Mouse (Mus musculus) hindbrain, embryonic 14.5 days (tissue): ENCODE measurements around the gene Sfswap. TPM values are rescaled to one million over a fixed set of nuclear protein-coding genes. Genes with fewer than 3 reads are reported as not detected.
"Not testable (repeated sequence)": the region's sequence is repeated elsewhere in the genome, so short reads cannot be mapped to it uniquely, and the experiment has no call there.

ENCODE experiments used
- ATAC-seq: fragments of 200-750 bp; cut with Nextera tagmentation; 2 replicates; pipeline ENCODE4 v1.8.0; 2017; ENCODE audit warnings: moderate number of reproducible peaks, mild to moderate bottlenecking, moderate TSS enrichment, moderate library complexity; ENCODE audit not compliant: low FRiP score
- DNase-seq: peaks from one replicate; pipeline ENCODE4 v3.0.0-alpha.2; 2015; ENCODE audit warnings: low spot score
- H3K27ac ChIP-seq: fragments of 300-500 bp; sonication (generic); 2 replicates; pipeline ENCODE4 v1.5.1; 2014; ENCODE audit warnings: mild to moderate bottlenecking, moderate library complexity
- H3K27me3 ChIP-seq: fragments of 300-500 bp; sonication (generic); 2 replicates; pipeline ENCODE4 v1.6.1; 2014; ENCODE audit warnings: mild to moderate bottlenecking, low read length, mixed read lengths; ENCODE audit not compliant: control insufficient read depth, insufficient read depth
- H3K36me3 ChIP-seq: fragments of 300-500 bp; sonication (generic); replicated peaks from 2 replicates; pipeline ENCODE4 v1.6.1; 2014; ENCODE audit not compliant: control insufficient read depth, insufficient read depth
- H3K4me1 ChIP-seq: fragments of 300-500 bp; sonication (generic); replicated peaks from 2 replicates; pipeline ENCODE4 v1.6.1; 2014; ENCODE audit warnings: antibody characterized with exemption, low read length, mixed read lengths; ENCODE audit not compliant: control insufficient read depth, insufficient read depth
- H3K4me2 ChIP-seq: fragments of 300-500 bp; sonication (generic); replicated peaks from 2 replicates; pipeline ENCODE4 v1.6.1; 2014; ENCODE audit warnings: mild to moderate bottlenecking, moderate library complexity
- H3K4me3 ChIP-seq: fragments of 300-500 bp; sonication (generic); replicated peaks from 2 replicates; pipeline ENCODE4 v1.5.1; 2014; ENCODE audit warnings: mild to moderate bottlenecking, low read length
- H3K9ac ChIP-seq: fragments of 300-500 bp; sonication (generic); 2 replicates; pipeline ENCODE4 v1.6.1; 2014
- H3K9me3 ChIP-seq: fragments of 300-500 bp; sonication (generic); 2 replicates; pipeline ENCODE4 v1.6.1; 2016; ENCODE audit warnings: low read length; ENCODE audit not compliant: control insufficient read depth
- WGBS: fragments of 180-500 bp; shearing (Covaris S2); extraction: QIAGEN DNeasy Blood & Tissue Kit; methylation state at CpG from one replicate; pipeline ENCODE4 v1.1.7; 2014; 5-methylcytosine and 5-hydroxymethylcytosine counted together
- polyA plus RNA-seq: library from polyadenylated mRNA; unstranded; fragments of >200 nt; fragmentation: Nextera tagmentation; extraction: Ambion mirVana; gene quantifications from 2 replicates; pipeline ENCODE4 v1.2.1, GENCODE M21; 2014

The Sfswap gene
- polyA plus RNA-seq, 1 experiment from 2014 or later = 58.3 TPM

GRCm38 (mm10) chr5:129463648-129464047, 37.4 kb upstream of the Sfswap start:
- H3K9me3 ChIP-seq, H3K4me3 ChIP-seq, H3K27ac ChIP-seq, DNase-seq, H3K36me3 ChIP-seq, H3K9ac ChIP-seq, ATAC-seq, H3K27me3 ChIP-seq, H3K4me1 ChIP-seq, H3K4me2 ChIP-seq: not testable (repeated sequence)
- WGBS = 49% methylated on average over 9 of the region's 9 CpGs

- no peak overlapping the region for H3K27ac ChIP-seq
- H3K4me1 ChIP-seq = no peaks in the 10 kb centered on the region
- H3K36me3 ChIP-seq = no peaks in the 10 kb centered on the region
- DNase-seq = no peak
- no peak overlapping the region for H3K4me2 ChIP-seq
- H3K27me3 ChIP-seq = no peaks in the 10 kb centered on the region
- H3K9me3 ChIP-seq = no peaks in the 10 kb centered on the region
- WGBS = 77% methylated on average over 2 of the region's 2 CpGs
- H3K4me3 ChIP-seq = no peak overlapping the region
- no peak overlapping the region for H3K9ac ChIP-seq
- no peak for ATAC-seq
Observed at GRCm38 (mm10) chr5:129465788-129466187, 35.2 kb upstream of the Sfswap start.

- 62% methylated on average over 3 of the region's 3 CpGs for WGBS
- no peaks in the 10 kb centered on the region for H3K27me3 ChIP-seq
- no peak overlapping the region for H3K27ac ChIP-seq
- H3K36me3 ChIP-seq = no peaks in the 10 kb centered on the region
- ATAC-seq (no peak), DNase-seq (no peak)
- no peaks in the 10 kb centered on the region for H3K4me1 ChIP-seq
- H3K9me3 ChIP-seq = no peaks in the 10 kb centered on the region
- H3K4me3 ChIP-seq = no peak overlapping the region
- H3K4me2 ChIP-seq = no peak overlapping the region
- H3K9ac ChIP-seq = no peak overlapping the region
Observed at GRCm38 (mm10) chr5:129475532-129476045, 25.4 kb upstream of the Sfswap start.

- H3K27me3 ChIP-seq = no peaks in the 10 kb centered on the region; the same call in 1 of the 2 replicates
- ATAC-seq = peak; percentile 48; the same call in 1 of the 2 replicates
- no peak overlapping the region for H3K9ac ChIP-seq
- 38% methylated on average over 10 of the region's 10 CpGs for WGBS
- no peak overlapping the region for H3K4me3 ChIP-seq
- no peak overlapping the region for H3K4me2 ChIP-seq
- DNase-seq = peak; percentile 51
- 0 out of 2 replicates have a peak overlapping the region, but pooled peaks have one; percentile 8 for H3K27ac ChIP-seq
- no peaks in the 10 kb centered on the region for H3K36me3 ChIP-seq
- H3K9me3 ChIP-seq = no peaks in the 10 kb centered on the region
- H3K4me1 ChIP-seq = 0 out of 2 replicates have a peak, but pooled peaks cover 7% of the 10 kb centered on the region
Observed at GRCm38 (mm10) chr5:129489879-129490278, 11.1 kb upstream of the Sfswap start.

GRCm38 (mm10) chr5:129501671-129502070, 650 bp downstream of the Sfswap start:
- under 1% methylated on average over 43 of the region's 44 CpGs for WGBS
- ATAC-seq = no peak; the same call in 1 of the 2 replicates
- no peaks in the 10 kb centered on the region; the same call in 1 of the 2 replicates for H3K27me3 ChIP-seq
- H3K4me3 ChIP-seq = peak overlapping the region; percentile 99
- peaks cover 33% of the 10 kb centered on the region for H3K36me3 ChIP-seq
- peaks cover 14% of the 10 kb centered on the region for H3K4me1 ChIP-seq
- peak overlapping the region; percentile 82 for H3K27ac ChIP-seq
- DNase-seq = no peak
- no peaks in the 10 kb centered on the region for H3K9me3 ChIP-seq
- peak overlapping the region; percentile 87 for H3K4me2 ChIP-seq
- peak overlapping the region; percentile 90 for H3K9ac ChIP-seq

GRCm38 (mm10) chr5:129506886-129507285, 5.9 kb downstream of the Sfswap start:
- WGBS = 96% methylated on average over 4 of the region's 4 CpGs
- no peak overlapping the region for H3K27ac ChIP-seq
- H3K4me2 ChIP-seq = no peak overlapping the region

GRCm38 (mm10) chr5:129518180-129518579, 17.2 kb downstream of the Sfswap start:
- DNase-seq (no peak), ATAC-seq (no peak)
- H3K36me3 ChIP-seq = peaks cover 87% of the 10 kb centered on the region
- no peak overlapping the region for H3K4me2 ChIP-seq
- H3K9me3 ChIP-seq = no peaks in the 10 kb centered on the region
- H3K9ac ChIP-seq = no peak overlapping the region
- no peak overlapping the region for H3K4me3 ChIP-seq
- H3K27ac ChIP-seq = no peak overlapping the region
- H3K27me3 ChIP-seq = no peaks in the 10 kb centered on the region
- no peaks in the 10 kb centered on the region for H3K4me1 ChIP-seq
- 97% methylated on average over 4 of the region's 4 CpGs for WGBS

More at GRCm38 (mm10) chr5:129506886-129507285, 5.9 kb downstream of the Sfswap start:
- Histone ChIP-seq H3K4me1 (peaks cover 11% of the 10 kb centered on the region), H3K9ac (no peak overlapping the region), H3K9me3 (no peaks in the 10 kb centered on the region), H3K4me3 (no peak overlapping the region), H3K36me3 (peaks cover 79% of the 10 kb centered on the region), H3K27me3 (no peaks in the 10 kb centered on the region)
- DNase-seq = no peak
- no peak for ATAC-seq

- Histone ChIP-seq H3K27me3 (no peaks in the 10 kb centered on the region), H3K4me1 (no peaks in the 10 kb centered on the region), H3K36me3 (peaks cover 85% of the 10 kb centered on the region), H3K9ac (no peak overlapping the region), H3K4me2 (no peak overlapping the region), H3K4me3 (no peak overlapping the region), H3K27ac (no peak overlapping the region), H3K9me3 (no peaks in the 10 kb centered on the region)
- DNase-seq (no peak), ATAC-seq (no peak)
- WGBS = 89% methylated on average over 1 of the region's 1 CpGs
Observed at GRCm38 (mm10) chr5:129518786-129519185, 17.8 kb downstream of the Sfswap start.

GRCm38 (mm10) chr5:129519591-129519990, 18.6 kb downstream of the Sfswap start:
- Histone ChIP-seq H3K9ac (no peak overlapping the region), H3K36me3 (peaks cover 85% of the 10 kb centered on the region), H3K27ac (no peak overlapping the region), H3K4me2 (no peak overlapping the region), H3K9me3 (no peaks in the 10 kb centered on the region), H3K27me3 (no peaks in the 10 kb centered on the region), H3K4me1 (no peaks in the 10 kb centered on the region), H3K4me3 (no peak overlapping the region)
- no peak for DNase-seq
- 96% methylated on average over 2 of the region's 2 CpGs for WGBS
- no peak for ATAC-seq

GRCm38 (mm10) chr5:129521501-129521900, 20.5 kb downstream of the Sfswap start:
- 84% methylated on average over 7 of the region's 7 CpGs for WGBS
- H3K4me3 ChIP-seq = no peak overlapping the region
- ATAC-seq (no peak), DNase-seq (no peak)
- no peak overlapping the region for H3K4me2 ChIP-seq
- no peaks in the 10 kb centered on the region for H3K27me3 ChIP-seq
- no peak overlapping the region for H3K9ac ChIP-seq
- H3K4me1 ChIP-seq = no peaks in the 10 kb centered on the region
- no peak overlapping the region for H3K27ac ChIP-seq
- H3K36me3 ChIP-seq = peaks cover 83% of the 10 kb centered on the region
- no peaks in the 10 kb centered on the region for H3K9me3 ChIP-seq
